In genomic region chr11:16948756-16949155, GRCm38 (mm10) we compare ENCODE assay signal across 9 mouse cellular contexts. TPM values are rescaled to one million over a fixed set of nuclear protein-coding genes. Genes with fewer than 3 reads are reported as not detected.
DNase-seq lines count a peak whose midpoint lies in the region; ATAC-seq and TF ChIP-seq lines count a peak whose summit lies in the region.
"Had no signal": no experiment of that assay in that cellular context is flagged by ENCODE, and none has a peak within 500 bp of the region (broad histone marks: within the 10 kb centered on the region; RNA-seq: fewer than 3 reads in every experiment).

No protein-coding gene starts in this region.

- H3K27ac ChIP-seq in liver, embryonic 11.5 days (ENCODE audit: low read depth, low read length), result no peak overlapping the region
- H3K27ac ChIP-seq: midbrain, embryonic 12.5 days had no signal

- no peak for ATAC-seq in liver, embryonic 11.5 days (replicated peaks; ENCODE audit: low FRiP score)

- H3K9me3 ChIP-seq in liver, embryonic 11.5 days (ENCODE audit: control insufficient read depth, low read length), result no peaks in the 10 kb centered on the region
- H3K9me3 ChIP-seq: midbrain, embryonic 12.5 days had no signal

- DNase-seq in adrenal gland, postnatal 10 days, result peak; percentile 54
- no peak for DNase-seq in adrenal gland, adult 18-20 months (ENCODE audit: low spot score in 2 of 2)
- DNase-seq in liver, result peak; percentile 13
- no peak for DNase-seq in liver, embryonic 11.5 days (ENCODE audit: low spot score)
- peak; percentile 37 for DNase-seq in brain, embryonic 14.5 days (ENCODE audit: low read depth)
- DNase-seq in heart, postnatal 14 days, result peak; percentile 40 to 73
- peak; percentile 36 for DNase-seq in lung, postnatal 25 days (ENCODE audit: low spot score)
- DNase-seq in ovary, postnatal 36 days (ENCODE audit: low spot score), result no peak

- H3K4me2 ChIP-seq in liver, embryonic 11.5 days, result no peak overlapping the region
- H3K4me2 ChIP-seq: midbrain, embryonic 12.5 days had no signal

- peaks cover 5% of the 10 kb centered on the region for H3K4me1 ChIP-seq in liver, embryonic 11.5 days (replicated peaks; ENCODE audit: control insufficient read depth, insufficient read depth, low read length)

- H3K9ac ChIP-seq in liver, embryonic 11.5 days (ENCODE audit: low read depth, low read length), result no peak overlapping the region
- H3K9ac ChIP-seq: midbrain, embryonic 12.5 days had no signal

- peak; percentile 55; the same call in 1 of the 2 replicates for TF ChIP-seq CTCF in brain, embryonic 14.5 days (IDR thresholded peaks at IDR 0.05; ENCODE audit: borderline replicate concordance, extremely low read depth, insufficient read depth, insufficient read length)

- no peaks in the 10 kb centered on the region for H3K36me3 ChIP-seq in liver, embryonic 11.5 days (ENCODE audit: control insufficient read depth, insufficient read depth, low read length)
- H3K36me3 ChIP-seq: midbrain, embryonic 12.5 days had no signal

- no peak overlapping the region for H3K4me3 ChIP-seq in liver, embryonic 11.5 days (ENCODE audit: low read depth, low read length)
- H3K4me3 ChIP-seq: midbrain, embryonic 12.5 days had no signal

- no peaks in the 10 kb centered on the region for H3K27me3 ChIP-seq in liver, embryonic 11.5 days (replicated peaks; ENCODE audit: control insufficient read depth, insufficient read depth, low read length)
- H3K27me3 ChIP-seq: midbrain, embryonic 12.5 days had no signal

- TF ChIP-seq POLR2A in brain, embryonic 14.5 days (IDR thresholded peaks at IDR 0.05; ENCODE audit: borderline replicate concordance, extremely low read depth, insufficient read depth, insufficient read length, poor library complexity, severe bottlenecking), result no peak

- intact Hi-C loops in heart, postnatal 14 days (cut with DNase I), result loop anchor here (1.0 kb wide), 1 partner anchor 423 kb away; no protein-coding TSS in a partner anchor

- WGBS in liver, embryonic 11.5 days, result 33% methylated on average over 1 of the region's 1 CpGs

RNA-seq across cellular contexts. Expression of gene Fbxo48, which starts 2.4 kb away (rescaled TPM):
- total RNA-seq in adrenal gland, postnatal 10 days (2021), result 1 to 10 TPM; 1.3 to 2.1 TPM
- under 1 TPM; 0.32 to 0.33 TPM for total RNA-seq in adrenal gland, adult 18-20 months (2021)
- 3.0 and 3.1 TPM in 2 replicates for polyA plus RNA-seq in liver, embryonic 11.5 days (2014; fragmentation: Nextera tagmentation; extraction: Ambion mirVana)
- polyA plus RNA-seq in brain, embryonic 14.5 days (2012; rRNA removed), result 1.7 and 2.3 TPM in 2 replicates
- total RNA-seq in heart, postnatal 14 days (2021), result under 1 TPM; 0.50 to 0.61 TPM

Comparison
In these comparisons a context has a peak if more than half of its experiments do, and no peak if none do; other contexts are left out.
1. DNase-seq: peak in adrenal gland, postnatal 10 days (single experiment), liver (single experiment), brain, embryonic 14.5 days (single experiment), heart, postnatal 14 days (2 of 2) and lung, postnatal 25 days (single experiment); none in adrenal gland, adult 18-20 months (0 of 2), liver, embryonic 11.5 days (single experiment) and ovary, postnatal 36 days (single experiment).